Mouse (Mus musculus) telencephalon, adult 2 months (tissue): ENCODE results near the gene Dapk1.

Experiments
- DNase-seq: peaks from one replicate; pipeline ENCODE4 v3.0.0-alpha.2; 2011; ENCODE audit warnings: low read depth, low spot score

The Dapk1 gene

DNA sequence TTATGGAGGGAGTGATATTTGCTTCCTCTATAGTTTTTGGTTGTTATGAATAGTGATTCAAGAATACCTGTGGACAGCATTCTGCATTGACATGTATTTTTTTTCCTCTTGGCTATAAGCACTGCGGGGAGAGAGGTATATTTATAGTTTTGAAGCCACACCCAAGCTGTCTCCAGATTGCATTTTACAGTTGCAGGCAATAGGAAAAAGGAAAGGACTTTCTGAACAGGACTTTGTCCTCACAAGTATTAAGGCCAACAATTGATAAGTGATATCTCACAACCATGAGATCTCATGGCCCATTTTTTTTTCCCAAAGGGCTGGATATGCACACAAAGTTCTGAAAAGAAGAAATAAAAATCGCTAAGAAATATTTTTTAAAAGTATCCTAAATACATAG, 207.9 kb downstream of the Dapk1 start:
- DNase-seq = no peak

DNA sequence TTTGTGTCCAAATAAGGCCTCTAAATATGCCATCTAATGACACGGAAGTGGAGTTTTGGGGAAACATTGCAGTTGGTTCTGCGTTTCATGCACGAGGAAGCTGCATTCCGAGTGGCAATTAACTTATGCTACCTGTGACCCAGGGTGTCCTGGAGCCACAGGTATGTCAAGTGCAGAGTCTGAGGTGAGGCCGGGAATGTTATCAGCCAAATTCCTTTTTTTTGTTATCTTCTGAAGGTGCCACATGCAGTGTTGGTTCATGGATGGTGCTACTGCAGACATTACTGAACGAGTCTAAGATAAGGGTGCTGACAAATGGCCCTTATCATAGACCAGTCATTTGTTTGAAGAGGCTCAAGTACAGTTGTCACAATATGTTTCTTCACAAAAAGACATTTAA, 211.0 kb downstream of the Dapk1 start:
- DNase-seq = no peak
